Mouse (Mus musculus): ENCODE measurements around the gene Aldh16a1. TPM values are rescaled to one million over a fixed set of nuclear protein-coding genes. Genes with fewer than 3 reads are reported as not detected.
A peak's percentile ranks its signal among the peaks of the same experiment; 100 is the strongest.

Aldh16a1 gene
- total and polyA plus RNA-seq, 3 experiments = 26.9 to 49.8 (median 45.1) TPM

GRCm38 (mm10) chr7:45193406-45193805 lies 39.0 kb upstream of the Aldh16a1 start:
- no peaks in the 10 kb centered on the region for H3K9me3 ChIP-seq (replicated peaks; ENCODE audit: low read length)
- dilution Hi-C loops (cut with MboI; ENCODE audit: extremely low pct_ligation_motif_present, extremely low pct_unique_long_range_greater_than_20kb, low sequenced_read_pairs) (no loop called here), in situ Hi-C loops (cut with MboI; ENCODE audit: low pct_ligation_motif_present, low pct_unique_long_range_greater_than_20kb, low sequenced_read_pairs) (no loop called here)
- no peak overlapping the region for H3K9ac ChIP-seq (ENCODE audit: insufficient read depth, low read depth)
- no peak for DNase-seq (ENCODE audit: extremely low read depth)
- H3K27me3 ChIP-seq (replicated peaks) = peaks cover 79% of the 10 kb centered on the region
- no peaks in the 10 kb centered on the region for H3K36me3 ChIP-seq (replicated peaks in 1 of 2; ENCODE audit: control insufficient read depth in 1 of 2, insufficient read depth in 1 of 2, low read length in 1 of 2)
- peaks cover 0 to 22% of the 10 kb centered on the region in 2 experiments; a peak in 3 of 4 replicates for H3K4me1 ChIP-seq (ENCODE audit: control insufficient read depth in 1 of 2, insufficient read depth in 2 of 2)
- no peak overlapping the region for H3K4me2 ChIP-seq (ENCODE audit: insufficient read depth, low read depth, poor library complexity, severe bottlenecking)
- H3K4me3 ChIP-seq (replicated peaks in 1 of 3; ENCODE audit: low read depth in 2 of 3, low read length in 2 of 3, poor library complexity in 1 of 3) = no peak overlapping the region
- TF ChIP-seq SMC3 (IDR thresholded peaks at IDR 0.05; ENCODE audit: low read depth, low read length) (0 out of 2 replicates have a peak, but pooled peaks have one; percentile 9), CTCF (conservative IDR thresholded peaks at IDR 0.05 in 1 of 2, IDR thresholded peaks at IDR 0.05 in 1 of 2; ENCODE audit: low read depth in 2 of 2, low read length in 2 of 2) (peak in 1 of 2 experiments; percentile 24; a peak in 1 of 4 replicates), PAX5 (IDR thresholded peaks at IDR 0.05; ENCODE audit: low read length) (no peak), CHD1 (IDR thresholded peaks at IDR 0.05; ENCODE audit: low read depth, low read length) (no peak)
- no peak overlapping the region for H3K27ac ChIP-seq (ENCODE audit: insufficient read depth, low read depth)
- H3K79me2 ChIP-seq (replicated peaks; ENCODE audit: control insufficient read depth, extremely low read depth, insufficient read depth, poor library complexity, severe bottlenecking) = no peaks in the 10 kb centered on the region

GRCm38 (mm10) chr7:45192585-45193310 lies 38.4 kb upstream of the Aldh16a1 start:
- Histone ChIP-seq H3K4me2 (ENCODE audit: insufficient read depth, low read depth, poor library complexity, severe bottlenecking) (no peak overlapping the region), H3K9me3 (replicated peaks; ENCODE audit: low read length) (no peaks in the 10 kb centered on the region), H3K4me1 (ENCODE audit: control insufficient read depth in 1 of 2, insufficient read depth in 2 of 2) (peaks cover 0 to 20% of the 10 kb centered on the region in 2 experiments; a peak in 3 of 4 replicates), H3K4me3 (replicated peaks in 1 of 3; ENCODE audit: low read depth in 2 of 3, low read length in 2 of 3, poor library complexity in 1 of 3) (no peak overlapping the region), H3K36me3 (replicated peaks in 1 of 2; ENCODE audit: control insufficient read depth in 1 of 2, insufficient read depth in 1 of 2, low read length in 1 of 2) (no peaks in the 10 kb centered on the region), H3K27me3 (replicated peaks) (peaks cover 85% of the 10 kb centered on the region), H3K9ac (ENCODE audit: insufficient read depth, low read depth) (no peak overlapping the region), H3K79me2 (replicated peaks; ENCODE audit: control insufficient read depth, extremely low read depth, insufficient read depth, poor library complexity, severe bottlenecking) (no peaks in the 10 kb centered on the region), H3K27ac (ENCODE audit: insufficient read depth, low read depth) (no peak overlapping the region)
- TF ChIP-seq IRF4 (IDR thresholded peaks at IDR 0.05; ENCODE audit: low read depth, low read length) = no peak
- no peak for TF ChIP-seq NELFE (IDR thresholded peaks at IDR 0.05; ENCODE audit: low read depth, low read length)
- no peak for TF ChIP-seq JUN (IDR thresholded peaks at IDR 0.05; ENCODE audit: insufficient read depth, low read depth, low read length)
- TF ChIP-seq RAD21 (IDR thresholded peaks at IDR 0.05; ENCODE audit: low read depth, low read length) = no peak
- no peak for TF ChIP-seq NRF1 (IDR thresholded peaks at IDR 0.05; ENCODE audit: low read depth, low read length)
- no peak for TF ChIP-seq MAX (IDR thresholded peaks at IDR 0.05; ENCODE audit: low read length)
- no peak for TF ChIP-seq MEF2A (IDR thresholded peaks at IDR 0.05; ENCODE audit: borderline replicate concordance, low read depth, low read length)
- TF ChIP-seq MYC (IDR thresholded peaks at IDR 0.05; ENCODE audit: low read depth, low read length) = no peak
- TF ChIP-seq PAX5 (IDR thresholded peaks at IDR 0.05; ENCODE audit: low read length) = no peak
- no peak for TF ChIP-seq CTCF (conservative IDR thresholded peaks at IDR 0.05 in 1 of 2, IDR thresholded peaks at IDR 0.05 in 1 of 2; ENCODE audit: low read depth in 2 of 2, low read length in 2 of 2)
- TF ChIP-seq USF2 (conservative IDR thresholded peaks at IDR 0.05; ENCODE audit: low read depth, low read length) = no peak
- no peak for TF ChIP-seq HCFC1 (IDR thresholded peaks at IDR 0.05; ENCODE audit: low read depth, low read length)
- no peak for TF ChIP-seq ZKSCAN1 (IDR thresholded peaks at IDR 0.05; ENCODE audit: borderline replicate concordance, low read depth, low read length)
- no peak for TF ChIP-seq TBP (conservative IDR thresholded peaks at IDR 0.05; ENCODE audit: low read depth, low read length)
- no peak for TF ChIP-seq MAZ (IDR thresholded peaks at IDR 0.05; ENCODE audit: low read depth, low read length)
- TF ChIP-seq SMC3 (IDR thresholded peaks at IDR 0.05; ENCODE audit: low read depth, low read length) = no peak
- TF ChIP-seq RCOR1 (conservative IDR thresholded peaks at IDR 0.05; ENCODE audit: low read depth, low read length) = no peak
- DNase-seq (ENCODE audit: extremely low read depth) = no peak
- dilution Hi-C loops (cut with MboI; ENCODE audit: extremely low pct_ligation_motif_present, extremely low pct_unique_long_range_greater_than_20kb, low sequenced_read_pairs) (no loop called here), in situ Hi-C loops (cut with MboI; ENCODE audit: low pct_ligation_motif_present, low pct_unique_long_range_greater_than_20kb, low sequenced_read_pairs) (no loop called here)

All from CH12.LX (cell line).